Mouse (Mus musculus) CH12F3 (cell line): ENCODE results near the gene Ddx11.
"Not testable (repeated sequence)": the region's sequence is repeated elsewhere in the genome, so short reads cannot be mapped to it uniquely, and the experiment has no call there.

Experiments used
- in situ Hi-C: fragments of 300-500 bp; cut with MboI; formaldehyde crosslinking; loops from 2 replicates; pipeline ENCODE4 v1.14.3; 2020; ENCODE audit warnings: low sequenced_read_pairs

Gene Ddx11

GRCm38 (mm10) chr17:66111402-66111959 is 11.8 kb upstream of the Ddx11 start, which contains the start of gene Washc1:
TSS of gene Washc1 (plus strand) at chr17:66111545.
- in situ Hi-C loops, result loop anchor here (10.0 kb wide), 1 partner anchor 237 kb away; no protein-coding TSS in a partner anchor

- in situ Hi-C loops, result loop anchor here (10.0 kb wide), 1 partner anchor 237 kb away; no protein-coding TSS in a partner anchor
Measured at GRCm38 (mm10) chr17:66112166-66112565, 11.2 kb upstream of the Ddx11 start.

GRCm38 (mm10) chr17:66118991-66119390 is 4.3 kb upstream of the Ddx11 start:
- in situ Hi-C loops, result loop anchor here (10.0 kb wide), 1 partner anchor 244 kb away; no protein-coding TSS in a partner anchor

- in situ Hi-C loops, result no loop called here
Measured at GRCm38 (mm10) chr17:66120701-66121100, 2.6 kb upstream of the Ddx11 start.

GRCm38 (mm10) chr17:66123816-66124610 is 693 bp downstream of the Ddx11 start:
- in situ Hi-C loops, result no loop called here

GRCm38 (mm10) chr17:66125211-66125610 is 1.9 kb downstream of the Ddx11 start:
- in situ Hi-C loops, result no loop called here

GRCm38 (mm10) chr17:66130371-66130770 is 7.1 kb downstream of the Ddx11 start:
- in situ Hi-C loops, result no loop called here

GRCm38 (mm10) chr17:66131212-66131611 is 7.9 kb downstream of the Ddx11 start:
- in situ Hi-C loops, result no loop called here

- in situ Hi-C loops, result loop anchor here (10.0 kb wide), 1 partner anchor 52 kb away; no protein-coding TSS in a partner anchor
Measured at GRCm38 (mm10) chr17:66152706-66153662, 29.7 kb downstream of the Ddx11 start.

GRCm38 (mm10) chr17:66153735-66154423 is 30.6 kb downstream of the Ddx11 start:
- in situ Hi-C loops, result loop anchor here (10.0 kb wide), 1 partner anchor 51 kb away; no protein-coding TSS in a partner anchor

- in situ Hi-C loops, result loop anchor here (10.0 kb wide), 1 partner anchor 50 kb away; no protein-coding TSS in a partner anchor
Measured at GRCm38 (mm10) chr17:66154876-66155275, 31.6 kb downstream of the Ddx11 start.

- in situ Hi-C loops, result loop anchor here (10.0 kb wide), 1 partner anchor 47 kb away; no protein-coding TSS in a partner anchor
Measured at GRCm38 (mm10) chr17:66158271-66158670, 35.0 kb downstream of the Ddx11 start.

GRCm38 (mm10) chr17:66167141-66167540 is 43.8 kb downstream of the Ddx11 start:
- in situ Hi-C loops, result not testable (repeated sequence)

GRCm38 (mm10) chr17:66170971-66171370 is 47.7 kb downstream of the Ddx11 start:
- in situ Hi-C loops, result not testable (repeated sequence)

- in situ Hi-C loops, result no loop called here
Measured at GRCm38 (mm10) chr17:66190577-66190976, 67.3 kb downstream of the Ddx11 start.

- in situ Hi-C loops, result no loop called here
Measured at GRCm38 (mm10) chr17:66197041-66197440, 73.7 kb downstream of the Ddx11 start.
